Mouse (Mus musculus) testis, postnatal 14 days (tissue): ENCODE measurements around the gene Glyctk.

ENCODE experiments used
- DNase-seq: peaks from one replicate; pipeline ENCODE4 v3.0.0; 2021; ENCODE audit warnings: low spot score

Glyctk gene

GRCm38 (mm10) chr9:106147281-106147680 is 10.7 kb downstream of the Glyctk start:
- no peak for DNase-seq

- DNase-seq, result no peak
Observed at GRCm38 (mm10) chr9:106145582-106145981, 12.4 kb downstream of the Glyctk start.

GRCm38 (mm10) chr9:106144176-106144575 is 13.8 kb downstream of the Glyctk start:
- no peak for DNase-seq

- no peak for DNase-seq
Observed at GRCm38 (mm10) chr9:106141955-106142354, 16.0 kb downstream of the Glyctk start.

GRCm38 (mm10) chr9:106139763-106140162 is 18.2 kb downstream of the Glyctk start:
- no peak for DNase-seq

- no peak for DNase-seq
Observed at GRCm38 (mm10) chr9:106137671-106138216, 20.2 kb downstream of the Glyctk start.

GRCm38 (mm10) chr9:106130250-106130649 is 27.7 kb downstream of the Glyctk start:
- DNase-seq, result no peak

GRCm38 (mm10) chr9:106129072-106129471 is 28.9 kb downstream of the Glyctk start:
- DNase-seq, result no peak

- DNase-seq, result no peak
Observed at GRCm38 (mm10) chr9:106126786-106127251, 31.1 kb downstream of the Glyctk start.

- DNase-seq, result no peak
Observed at GRCm38 (mm10) chr9:106123599-106123998, 34.3 kb downstream of the Glyctk start.

GRCm38 (mm10) chr9:106119075-106119474 is 38.9 kb downstream of the Glyctk start:
- DNase-seq, result no peak

GRCm38 (mm10) chr9:106115801-106116424 is 42.0 kb downstream of the Glyctk start:
- DNase-seq, result no peak

GRCm38 (mm10) chr9:106112770-106113423 is 45.0 kb downstream of the Glyctk start:
- peak; percentile 42 for DNase-seq

GRCm38 (mm10) chr9:106106241-106106640 is 51.7 kb downstream of the Glyctk start:
- DNase-seq, result no peak

GRCm38 (mm10) chr9:106104401-106104800 is 53.5 kb downstream of the Glyctk start:
- no peak for DNase-seq
